Mouse (Mus musculus): Measurements from ENCODE around the gene Maco1. TPM values are rescaled to one million over a fixed set of nuclear protein-coding genes. Genes with fewer than 3 reads are reported as not detected.
"Not testable (repeated sequence)": the region's sequence is repeated elsewhere in the genome, so short reads cannot be mapped to it uniquely, and the experiment has no call there.

Gene Maco1
- total RNA-seq, 2 experiments from 2014 or later, result 14.7 to 34.1 TPM

DNA sequence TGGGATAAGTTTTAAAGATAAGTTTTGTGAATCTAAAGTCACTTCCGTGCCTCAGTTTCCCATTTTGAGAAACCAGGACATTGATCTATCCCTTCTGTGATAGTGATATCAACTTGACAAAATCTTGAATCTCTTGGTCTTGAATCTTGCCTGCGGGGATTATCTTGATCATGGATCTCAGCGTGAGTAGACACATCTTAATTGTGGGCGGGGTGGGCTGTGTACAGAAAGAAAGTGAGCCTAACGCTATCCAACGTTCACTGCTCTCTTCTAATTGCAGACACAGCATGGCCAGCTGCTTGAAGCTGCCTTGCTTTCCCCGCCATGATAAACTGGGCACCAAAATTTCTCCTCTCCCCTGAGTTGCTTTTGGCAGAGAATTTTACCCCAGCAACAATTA is 9.9 kb upstream of the Maco1 start:
- no peak for ATAC-seq (replicated peaks; ENCODE audit: poor library complexity, severe bottlenecking)

DNA sequence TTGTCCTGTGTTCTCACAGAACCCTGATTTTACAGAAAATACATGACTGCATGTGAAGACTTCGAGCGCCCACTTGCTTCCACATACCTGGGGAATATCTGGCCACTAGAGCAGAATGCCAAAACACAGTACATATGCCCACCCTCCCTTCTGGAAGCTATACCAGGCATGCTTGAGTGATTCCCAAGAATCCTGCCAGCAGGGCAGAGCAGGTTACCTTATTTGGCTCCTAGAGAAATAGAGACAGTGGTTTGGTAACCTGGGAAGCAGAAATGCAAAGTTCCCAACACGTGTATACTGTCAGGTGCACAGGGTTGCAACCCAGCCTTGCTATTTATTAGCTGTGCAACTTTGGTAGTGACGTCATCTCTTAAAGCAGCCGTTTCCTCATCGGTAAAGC is 8.7 kb upstream of the Maco1 start:
- ATAC-seq (replicated peaks; ENCODE audit: poor library complexity, severe bottlenecking), result no peak

GRCm38 (mm10) chr4:134858494-134858893 is 5.3 kb upstream of the Maco1 start:
- ATAC-seq (replicated peaks; ENCODE audit: poor library complexity, severe bottlenecking), result no peak

GRCm38 (mm10) chr4:134856501-134856900 is 3.4 kb upstream of the Maco1 start:
- ATAC-seq (replicated peaks; ENCODE audit: poor library complexity, severe bottlenecking), result no peak

DNA sequence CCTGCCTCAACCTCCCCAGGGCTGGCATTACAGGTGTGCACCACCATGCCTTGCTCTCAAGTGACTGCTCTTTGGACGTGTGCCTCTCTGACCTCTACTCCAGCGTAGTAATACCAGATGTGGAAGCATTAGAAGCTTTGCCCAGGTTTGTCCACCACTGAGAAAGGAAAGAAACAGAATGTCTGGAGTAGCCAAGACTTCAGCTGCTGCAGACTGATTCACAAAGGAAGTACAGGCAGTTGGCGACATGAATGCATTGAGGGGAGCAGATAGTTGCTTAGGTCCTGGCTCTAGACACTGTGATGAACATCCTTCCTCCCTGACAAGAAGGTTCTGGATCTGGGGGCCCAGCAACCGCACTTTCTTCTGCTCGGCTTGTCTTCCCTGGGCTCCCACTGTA is 2.9 kb upstream of the Maco1 start:
- ATAC-seq (replicated peaks; ENCODE audit: poor library complexity, severe bottlenecking), result no peak

DNA sequence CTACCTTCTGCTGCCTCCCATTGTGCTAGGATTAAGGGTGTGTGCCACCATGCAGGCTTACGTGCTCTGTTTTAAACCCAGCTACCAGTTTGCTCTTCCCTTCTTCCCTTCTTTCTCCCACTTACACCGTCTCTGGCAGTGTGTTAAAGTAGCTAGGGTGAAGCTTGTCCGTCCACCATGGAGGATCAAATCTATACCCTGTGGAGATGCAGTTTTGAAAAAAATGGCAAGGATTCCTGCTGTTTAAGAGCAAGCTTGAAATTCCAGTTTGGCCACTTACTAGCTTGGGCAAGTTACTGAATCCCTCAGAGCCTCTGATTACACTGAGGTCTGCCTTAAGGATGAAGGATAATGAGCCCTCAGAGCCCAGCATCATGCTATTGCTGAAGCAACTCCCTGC is 2.2 kb upstream of the Maco1 start:
- ATAC-seq (replicated peaks; ENCODE audit: poor library complexity, severe bottlenecking), result no peak

- peak; percentile 84 for ATAC-seq (replicated peaks; ENCODE audit: poor library complexity, severe bottlenecking)
Observed at GRCm38 (mm10) chr4:134853637-134854485, 716 bp upstream of the Maco1 start.

GRCm38 (mm10) chr4:134852438-134853255 is 498 bp downstream of the Maco1 start:
- 0 out of 2 replicates have a peak, but pooled peaks have one; percentile 15 for ATAC-seq (replicated peaks; ENCODE audit: poor library complexity, severe bottlenecking)

DNA sequence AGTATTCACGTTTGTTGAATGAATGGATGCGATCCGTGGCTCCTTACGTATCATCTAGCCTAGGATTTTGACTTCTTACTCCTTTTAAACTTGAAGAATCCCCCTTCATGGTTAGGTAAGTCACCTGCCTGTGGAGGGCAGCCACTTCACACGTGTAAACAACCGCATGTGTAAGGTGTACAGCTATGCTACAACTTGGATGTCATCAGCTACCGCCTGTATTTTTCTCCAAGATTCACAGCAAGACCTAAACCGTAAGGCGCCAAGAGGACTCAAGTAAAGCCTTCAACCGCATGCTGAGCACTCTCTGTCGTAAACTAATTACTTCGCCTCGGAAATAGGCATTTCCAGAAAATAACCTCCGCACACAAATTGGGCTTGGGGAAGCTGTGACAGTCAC is 1.3 kb downstream of the Maco1 start:
- no peak for ATAC-seq (replicated peaks; ENCODE audit: poor library complexity, severe bottlenecking)

- no peak for ATAC-seq (replicated peaks; ENCODE audit: poor library complexity, severe bottlenecking)
Observed at GRCm38 (mm10) chr4:134851236-134851635, 1.9 kb downstream of the Maco1 start.

- no peak for ATAC-seq (replicated peaks; ENCODE audit: poor library complexity, severe bottlenecking)
Observed at GRCm38 (mm10) chr4:134850551-134850950, 2.6 kb downstream of the Maco1 start.

DNA sequence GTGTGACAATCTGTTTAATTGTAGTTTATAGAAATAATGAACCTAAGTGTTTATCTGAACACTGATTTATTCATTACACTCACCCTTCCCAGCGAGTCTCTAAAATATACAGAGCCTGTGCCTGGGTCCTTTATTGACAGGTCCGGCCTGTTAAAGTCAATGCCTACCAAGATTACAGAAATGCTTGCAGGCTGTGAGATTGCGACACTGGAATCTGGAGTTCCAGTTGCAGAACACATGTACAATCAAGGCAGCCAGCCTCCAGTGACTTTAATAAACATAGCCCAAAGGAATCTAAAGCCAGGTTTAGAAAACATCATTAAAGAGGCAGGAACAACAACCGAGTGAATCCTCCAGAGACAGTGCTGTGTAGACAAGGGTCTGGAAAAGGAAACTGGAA is 5.6 kb downstream of the Maco1 start:
- 0 out of 2 replicates have a peak, but pooled peaks have one; percentile 26 for ATAC-seq (replicated peaks; ENCODE audit: poor library complexity, severe bottlenecking)

DNA sequence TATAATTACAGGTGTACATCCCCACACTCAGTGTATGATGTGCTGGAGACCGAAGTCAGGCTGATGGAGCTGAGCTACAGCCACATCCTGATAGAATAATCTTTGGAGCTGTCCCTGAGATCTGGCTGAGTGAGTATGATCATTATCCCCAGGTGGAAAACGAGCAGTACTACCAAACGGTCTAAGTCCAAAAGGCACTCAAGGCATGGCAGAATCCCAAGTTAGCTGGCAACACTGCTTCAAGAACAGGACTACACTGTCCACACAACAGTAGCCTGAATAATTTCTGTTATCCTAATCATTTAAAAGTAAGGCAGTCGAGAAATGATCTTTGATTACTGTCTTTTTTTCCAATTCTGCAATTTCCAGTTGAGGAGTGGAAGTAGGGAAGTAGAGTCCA is 9.6 kb downstream of the Maco1 start:
- no peak for ATAC-seq (replicated peaks; ENCODE audit: poor library complexity, severe bottlenecking)

DNA sequence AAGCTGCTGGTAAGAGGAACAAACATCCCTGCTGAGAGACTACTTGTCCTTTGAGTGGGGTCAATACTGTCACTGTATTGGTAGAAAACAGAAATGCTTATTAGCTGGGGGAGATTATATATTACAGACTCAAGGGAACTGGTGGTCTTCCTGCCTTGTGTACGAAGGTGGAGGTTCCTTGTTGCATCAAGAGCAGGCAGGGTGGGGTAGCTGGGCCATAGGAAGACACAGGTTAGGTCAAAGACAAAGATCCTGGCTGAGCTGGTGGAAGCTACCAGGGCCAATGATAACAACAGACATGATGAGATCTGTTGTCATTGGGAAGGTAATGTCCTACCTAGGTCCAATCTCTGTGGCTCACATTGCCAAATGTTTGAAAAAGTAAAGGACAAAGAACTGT is 12.9 kb downstream of the Maco1 start:
- no peak for ATAC-seq (replicated peaks; ENCODE audit: poor library complexity, severe bottlenecking)

GRCm38 (mm10) chr4:134838706-134839105 is 14.4 kb downstream of the Maco1 start:
- not testable (repeated sequence) for ATAC-seq (replicated peaks; ENCODE audit: poor library complexity, severe bottlenecking)

DNA sequence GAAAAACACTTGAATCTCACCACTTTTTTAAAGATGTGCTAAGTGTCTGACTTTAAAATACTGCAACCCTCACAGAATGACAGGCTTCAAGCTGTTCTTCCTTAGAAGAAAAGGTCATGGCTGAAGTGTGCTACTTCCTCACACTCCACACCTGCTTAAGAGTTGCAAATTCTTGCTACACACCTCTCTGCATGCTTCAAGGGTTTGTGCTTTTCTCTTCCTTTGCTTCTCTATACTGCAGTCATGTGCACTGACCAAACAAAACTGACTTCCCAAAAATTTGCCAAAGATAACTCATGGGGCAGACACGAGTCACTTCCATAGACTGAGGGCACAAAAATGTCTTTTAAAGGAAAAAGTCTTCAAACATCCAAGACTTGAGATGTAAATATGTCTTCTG is 14.9 kb downstream of the Maco1 start:
- ATAC-seq (replicated peaks; ENCODE audit: poor library complexity, severe bottlenecking), result peak; percentile 42; the same call in 1 of the 2 replicates

GRCm38 (mm10) chr4:134835486-134835885 is 17.7 kb downstream of the Maco1 start:
- no peak for ATAC-seq (replicated peaks; ENCODE audit: poor library complexity, severe bottlenecking)

GRCm38 (mm10) chr4:134831934-134832333 is 21.2 kb downstream of the Maco1 start:
- no peak for ATAC-seq (replicated peaks; ENCODE audit: poor library complexity, severe bottlenecking)

DNA sequence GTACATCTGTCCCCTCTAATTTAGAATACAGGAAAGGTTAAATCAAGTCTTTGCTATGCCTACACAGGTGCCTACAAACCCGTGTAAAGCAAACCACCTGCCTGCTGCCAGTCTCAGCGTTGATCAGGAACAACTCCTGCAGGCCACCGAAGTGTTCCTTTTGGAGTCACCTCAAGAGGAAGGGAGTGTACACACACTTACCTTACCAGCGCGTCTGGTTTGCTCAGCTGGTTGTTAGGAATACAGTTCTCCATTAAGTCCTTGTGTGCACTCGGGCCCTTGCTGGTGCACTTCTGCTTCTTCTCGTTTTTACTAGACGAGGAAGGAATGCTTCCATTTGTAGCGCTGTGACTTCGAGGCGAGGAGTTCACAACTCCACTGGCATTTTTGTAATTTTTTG is 25.3 kb downstream of the Maco1 start:
- ATAC-seq (replicated peaks; ENCODE audit: poor library complexity, severe bottlenecking), result no peak

DNA sequence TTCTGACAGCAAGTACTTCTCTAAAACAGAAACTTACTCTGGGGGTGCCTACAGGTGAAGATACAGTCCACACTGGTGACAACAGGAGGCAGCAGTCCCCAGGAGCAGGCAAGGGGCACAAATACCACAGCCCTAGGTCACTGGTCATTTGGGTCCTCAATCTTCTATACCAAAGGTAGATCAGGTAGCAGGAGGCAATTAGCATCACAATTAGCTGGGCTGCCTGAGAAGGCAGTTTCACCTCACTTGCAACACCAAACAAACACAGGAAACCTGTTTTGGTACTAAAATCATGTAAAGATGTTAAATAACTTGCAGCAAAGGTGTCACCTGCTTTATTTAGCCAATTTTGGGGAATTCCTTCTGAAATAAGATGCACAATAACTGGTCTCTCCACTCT is 26.8 kb downstream of the Maco1 start:
- ATAC-seq (replicated peaks; ENCODE audit: poor library complexity, severe bottlenecking), result no peak

DNA sequence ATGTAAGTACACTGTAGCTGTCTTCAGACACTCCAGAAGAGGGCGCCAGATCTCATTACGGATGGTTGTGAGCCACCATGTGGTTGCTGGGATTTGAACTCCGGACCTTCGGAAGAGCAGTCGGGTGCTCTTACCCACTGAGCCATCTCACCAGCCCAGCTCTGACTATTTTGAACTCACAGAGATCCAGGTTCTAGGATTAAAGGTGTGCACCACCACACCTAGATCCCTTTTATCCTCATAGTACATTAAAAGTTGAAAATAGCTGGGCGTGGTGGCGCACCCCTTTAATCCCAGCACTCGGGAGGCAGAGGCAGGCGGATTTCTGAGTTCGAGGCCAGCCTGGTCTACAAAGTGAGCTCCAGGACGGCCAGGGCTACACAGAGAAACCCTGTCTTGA is 27.3 kb downstream of the Maco1 start:
- not testable (repeated sequence) for ATAC-seq (replicated peaks; ENCODE audit: poor library complexity, severe bottlenecking)

Measured in granulocyte monocyte progenitor cell, adult 5-6 weeks (primary cell).